Mouse (Mus musculus) myocyte (in vitro differentiated cells): ENCODE results near the gene Hoxc5. TPM values are rescaled to one million over a fixed set of nuclear protein-coding genes. Genes with fewer than 3 reads are reported as not detected.

Experiments used
- H3K27me3 ChIP-seq: one replicate; pipeline ENCODE4 v1.6.1; 2011; ENCODE audit not compliant: control insufficient read depth, insufficient read depth, insufficient read length
- H3K36me3 ChIP-seq: one replicate; pipeline ENCODE4 v1.6.1; 2011; ENCODE audit not compliant: control insufficient read depth, insufficient read depth
- H3K4me2 ChIP-seq: one replicate; pipeline ENCODE4 v1.6.1; 2011; ENCODE audit warnings: low read depth, control low read depth
- H3K4me3 ChIP-seq: one replicate; pipeline ENCODE4 v1.5.1; 2011; ENCODE audit warnings: mild to moderate bottlenecking, control low read depth, moderate library complexity
- H3K79me2 ChIP-seq: one replicate; pipeline ENCODE4 v1.6.1; 2011; ENCODE audit not compliant: control insufficient read depth, insufficient read depth
- H3ac ChIP-seq: one replicate; pipeline ENCODE4 v1.6.1; 2011; ENCODE audit not compliant: control insufficient read depth, insufficient read length
- CEBPB ChIP-seq: IDR thresholded peaks from 2 replicates; pipeline ENCODE4 v1.6.1; 2011; ENCODE audit warnings: mild to moderate bottlenecking, moderate library complexity; ENCODE audit not compliant: poor library complexity, insufficient read depth, severe bottlenecking
- E2F4 ChIP-seq: IDR thresholded peaks from one replicate; pipeline ENCODE4 v1.6.1; 2011; ENCODE audit warnings: mild to moderate bottlenecking, control low read depth, moderate library complexity; ENCODE audit not compliant: insufficient read depth
- MAX ChIP-seq: IDR thresholded peaks from one replicate; pipeline ENCODE4 v1.6.1; 2011; ENCODE audit warnings: low read depth, mild to moderate bottlenecking, control low read depth
- MYOD1 ChIP-seq, 3 experiments: IDR thresholded peaks; one replicate each; pipeline ENCODE4 v1.6.1; 2011; ENCODE audit warnings: control low read depth in 2 of 3, low read depth in 2 of 3, mild to moderate bottlenecking in 2 of 3, moderate library complexity in 1 of 3; ENCODE audit not compliant: insufficient read length in 2 of 3, control insufficient read depth in 1 of 3
- MYOG ChIP-seq, 3 experiments: IDR thresholded peaks; one replicate each; pipeline ENCODE4 v1.6.1; 2011; ENCODE audit warnings: control low read depth in 2 of 3, low read depth in 2 of 3, mild to moderate bottlenecking in 2 of 3; ENCODE audit not compliant: insufficient read length in 2 of 3, control insufficient read depth in 1 of 3, insufficient read depth in 1 of 3
- POLR2A ChIP-seq: IDR thresholded peaks from one replicate; pipeline ENCODE4 v1.6.1; 2011; ENCODE audit warnings: low read depth, mild to moderate bottlenecking, control low read depth, moderate library complexity; ENCODE audit not compliant: insufficient read length
- POLR2AphosphoS2 ChIP-seq: IDR thresholded peaks from one replicate; pipeline ENCODE4 v1.6.1; 2011; ENCODE audit warnings: low read depth, control low read depth; ENCODE audit not compliant: insufficient read length
- REST ChIP-seq: IDR thresholded peaks from one replicate; pipeline ENCODE4 v1.6.1; 2011; ENCODE audit warnings: mild to moderate bottlenecking, control low read depth, moderate library complexity; ENCODE audit not compliant: insufficient read depth, insufficient read length
- SRF ChIP-seq: IDR thresholded peaks from one replicate; pipeline ENCODE4 v1.6.1; 2011; ENCODE audit warnings: low read depth; ENCODE audit not compliant: control insufficient read depth, insufficient read length
- TCF12 ChIP-seq: IDR thresholded peaks from one replicate; pipeline ENCODE4 v1.6.1; 2011; ENCODE audit warnings: mild to moderate bottlenecking, control low read depth; ENCODE audit not compliant: poor library complexity, insufficient read depth, severe bottlenecking
- TCF3 ChIP-seq: IDR thresholded peaks from one replicate; pipeline ENCODE4 v1.6.1; 2011; ENCODE audit warnings: low read depth, control low read depth; ENCODE audit not compliant: insufficient read length
- USF1 ChIP-seq: IDR thresholded peaks from one replicate; pipeline ENCODE4 v1.6.1; 2011; ENCODE audit warnings: low read depth, mild to moderate bottlenecking, control low read depth, moderate library complexity
- polyA plus RNA-seq: library from polyadenylated mRNA; unstranded; fragments of >200 nt; fragmentation: generic; extraction: Trizol; gene quantifications from one replicate; pipeline ENCODE4 v1.2.1, GENCODE M21; 2012; ENCODE audit warnings: missing spikeins

Hoxc5 gene
- polyA plus RNA-seq, 1 experiment, result 1.2 TPM

- H3K4me3 ChIP-seq, result no peak overlapping the region
- H3K36me3 ChIP-seq, result no peaks in the 10 kb centered on the region
- H3K27me3 ChIP-seq, result no peaks in the 10 kb centered on the region
- no peak overlapping the region for H3K4me2 ChIP-seq
- H3K79me2 ChIP-seq, result no peaks in the 10 kb centered on the region
- no peak for TF ChIP-seq CEBPB
- no peak for TF ChIP-seq REST
- no peak overlapping the region for H3ac ChIP-seq
Measured at GRCm38 (mm10) chr15:102939256-102940155, 27.7 kb upstream of the Hoxc5 start.

GRCm38 (mm10) chr15:102942739-102943467 lies 24.3 kb upstream of the Hoxc5 start:
- TF ChIP-seq SRF (no peak), TCF3 (no peak), CEBPB (no peak), MYOD1 (IDR thresholded peaks at IDR 0.05; ENCODE audit: control insufficient read depth in 1 of 3, insufficient read length in 2 of 3, low read depth in 2 of 3) (peak in 1 of 3 experiments; percentile 9), POLR2AphosphoS2 (peak; percentile 83), TCF12 (no peak), E2F4 (no peak), MAX (no peak), MYOG (IDR thresholded peaks at IDR 0.05; ENCODE audit: control insufficient read depth in 1 of 3, insufficient read depth in 1 of 3, insufficient read length in 2 of 3, low read depth in 2 of 3) (peak in 1 of 3 experiments; percentile 47), POLR2A (peak; percentile 80), USF1 (no peak), REST (no peak)
- H3K36me3 ChIP-seq, result no peaks in the 10 kb centered on the region
- peaks cover 5% of the 10 kb centered on the region for H3K79me2 ChIP-seq
- peak overlapping the region; percentile 61 for H3K4me3 ChIP-seq
- peak overlapping the region; percentile 72 for H3ac ChIP-seq
- no peaks in the 10 kb centered on the region for H3K27me3 ChIP-seq
- H3K4me2 ChIP-seq, result peak overlapping the region; percentile 78

- Histone ChIP-seq H3K27me3 (no peaks in the 10 kb centered on the region), H3K4me2 (peak overlapping the region; percentile 78), H3K4me3 (peak overlapping the region; percentile 61), H3ac (peak overlapping the region; percentile 72), H3K79me2 (peaks cover 10% of the 10 kb centered on the region), H3K36me3 (no peaks in the 10 kb centered on the region)
- TF ChIP-seq REST, result no peak
- no peak for TF ChIP-seq E2F4
- no peak for TF ChIP-seq MYOD1 (IDR thresholded peaks at IDR 0.05; ENCODE audit: control insufficient read depth in 1 of 3, insufficient read length in 2 of 3, low read depth in 2 of 3)
Measured at GRCm38 (mm10) chr15:102943468-102943813, 23.8 kb upstream of the Hoxc5 start.

GRCm38 (mm10) chr15:102945185-102946077 lies 21.8 kb upstream of the Hoxc5 start:
- no peaks in the 10 kb centered on the region for H3K27me3 ChIP-seq
- H3ac ChIP-seq, result no peak overlapping the region
- peak overlapping the region; percentile 26 for H3K4me3 ChIP-seq
- H3K79me2 ChIP-seq, result peaks cover 25% of the 10 kb centered on the region
- TF ChIP-seq POLR2AphosphoS2 (peak; percentile 32), USF1 (no peak), POLR2A (no peak), E2F4 (no peak), MYOG (IDR thresholded peaks at IDR 0.05; ENCODE audit: control insufficient read depth in 1 of 3, insufficient read depth in 1 of 3, insufficient read length in 2 of 3, low read depth in 2 of 3) (no peak), CEBPB (no peak), TCF12 (no peak), MYOD1 (IDR thresholded peaks at IDR 0.05; ENCODE audit: control insufficient read depth in 1 of 3, insufficient read length in 2 of 3, low read depth in 2 of 3) (peak in 1 of 3 experiments; percentile 17)
- peak overlapping the region; percentile 100 for H3K4me2 ChIP-seq
- H3K36me3 ChIP-seq, result no peaks in the 10 kb centered on the region

GRCm38 (mm10) chr15:102947276-102947675 lies 20.0 kb upstream of the Hoxc5 start:
- no peak for TF ChIP-seq USF1
- TF ChIP-seq REST, result no peak
- no peak for TF ChIP-seq TCF12
- peak; percentile 97 for TF ChIP-seq SRF
- peak; percentile 79 for TF ChIP-seq POLR2AphosphoS2
- no peak for TF ChIP-seq E2F4
- TF ChIP-seq MYOD1 (IDR thresholded peaks at IDR 0.05; ENCODE audit: control insufficient read depth in 1 of 3, insufficient read length in 2 of 3, low read depth in 2 of 3), result no peak
- TF ChIP-seq POLR2A, result peak; percentile 70
- Histone ChIP-seq H3K27me3 (no peaks in the 10 kb centered on the region), H3K79me2 (peaks cover 33% of the 10 kb centered on the region), H3K36me3 (no peaks in the 10 kb centered on the region), H3K4me3 (peak overlapping the region; percentile 26), H3K4me2 (peak overlapping the region; percentile 100), H3ac (no peak overlapping the region)
